Mouse (Mus musculus) ES-E14 (cell line): ENCODE results near the gene Myo1d. TPM values are rescaled to one million over a fixed set of nuclear protein-coding genes. Genes with fewer than 3 reads are reported as not detected.

Source experiments
- DNase-seq: peaks from one replicate; pipeline ENCODE4 v3.0.0-alpha.2; 2013; ENCODE audit warnings: low read depth, low spot score
- H3K27ac ChIP-seq: 2 replicates; pipeline ENCODE4 v1.5.1; 2012; ENCODE audit warnings: low read depth, mild to moderate bottlenecking, low read length, moderate library complexity, mixed read lengths; ENCODE audit not compliant: poor library complexity, insufficient read depth, severe bottlenecking
- H3K36me3 ChIP-seq: 2 replicates; pipeline ENCODE4 v1.6.1; 2012; ENCODE audit warnings: mild to moderate bottlenecking, low read length, moderate library complexity, mixed read lengths; ENCODE audit not compliant: control insufficient read depth, poor library complexity, insufficient read depth, severe bottlenecking
- H3K4me1 ChIP-seq, 2 experiments: fragments of 150-350 bp in 1 of 2; sonication (generic) in 1 of 2; 2 replicates each; pipeline ENCODE4 v1.6.1; 2012; ENCODE audit warnings: low read length in 2 of 2, mild to moderate bottlenecking in 1 of 2, mixed read lengths in 1 of 2; ENCODE audit not compliant: control insufficient read depth in 2 of 2, insufficient read depth in 2 of 2, poor library complexity in 1 of 2
- H3K4me3 ChIP-seq, 2 experiments: fragments of 150-350 bp in 1 of 2; sonication (generic) in 1 of 2; 2 replicates each; pipeline ENCODE4 v1.5.1; 2012; ENCODE audit warnings: low read length in 2 of 2, low read depth in 1 of 2, mild to moderate bottlenecking in 1 of 2, mixed read lengths in 1 of 2; ENCODE audit not compliant: insufficient read depth in 1 of 2, poor library complexity in 1 of 2, severe bottlenecking in 1 of 2
- H3K9ac ChIP-seq: 2 replicates; pipeline ENCODE4 v1.6.1; 2012; ENCODE audit warnings: low read depth, mild to moderate bottlenecking, low read length, mixed read lengths; ENCODE audit not compliant: poor library complexity, insufficient read depth, severe bottlenecking
- H3K9me3 ChIP-seq: fragments of 150-350 bp; sonication (generic); 2 replicates; pipeline ENCODE4 v1.6.1; 2012; ENCODE audit warnings: low read depth, mild to moderate bottlenecking, low read length; ENCODE audit not compliant: control insufficient read depth, insufficient read depth
- CHD2 ChIP-seq: IDR thresholded peaks from 2 replicates; pipeline ENCODE4 v1.6.1; 2014; ENCODE audit warnings: mild to moderate bottlenecking, low read depth, low read length, inconsistent platforms
- HCFC1 ChIP-seq: IDR thresholded peaks from 2 replicates; pipeline ENCODE4 v1.6.1; 2012; ENCODE audit warnings: low read length, inconsistent platforms, borderline replicate concordance; ENCODE audit not compliant: insufficient read depth
- MAFK ChIP-seq: IDR thresholded peaks from 2 replicates; pipeline ENCODE4 v1.6.1; 2014; ENCODE audit warnings: mild to moderate bottlenecking, low read depth, low read length, inconsistent platforms; ENCODE audit not compliant: insufficient read depth
- ZC3H11A ChIP-seq: IDR thresholded peaks from 2 replicates; pipeline ENCODE4 v1.6.1; 2012; ENCODE audit warnings: low read depth, mild to moderate bottlenecking, inconsistent platforms, low read length, borderline replicate concordance
- ZNF384 ChIP-seq: IDR thresholded peaks from 2 replicates; pipeline ENCODE4 v1.6.1; 2012; ENCODE audit warnings: low read depth, low read length, inconsistent platforms
- in situ Hi-C, 2 experiments: fragments of 600-800 bp; cut with MboI; formaldehyde crosslinking; loops; one replicate each; pipeline ENCODE4 v1.15.1; 2025; ENCODE audit warnings: low sequenced_read_pairs in 2 of 2, inconsistent platforms in 1 of 2; ENCODE audit not compliant: unreplicated experiment in 2 of 2
- total RNA-seq: library from RNA; depleted of rRNA; stranded (reverse); fragments of 300-350 nt; gene quantifications from 2 replicates; pipeline ENCODE4 v1.2.3, GENCODE M21; 2012

Gene Myo1d
- total RNA-seq, 1 experiment: 2.9 TPM

DNA sequence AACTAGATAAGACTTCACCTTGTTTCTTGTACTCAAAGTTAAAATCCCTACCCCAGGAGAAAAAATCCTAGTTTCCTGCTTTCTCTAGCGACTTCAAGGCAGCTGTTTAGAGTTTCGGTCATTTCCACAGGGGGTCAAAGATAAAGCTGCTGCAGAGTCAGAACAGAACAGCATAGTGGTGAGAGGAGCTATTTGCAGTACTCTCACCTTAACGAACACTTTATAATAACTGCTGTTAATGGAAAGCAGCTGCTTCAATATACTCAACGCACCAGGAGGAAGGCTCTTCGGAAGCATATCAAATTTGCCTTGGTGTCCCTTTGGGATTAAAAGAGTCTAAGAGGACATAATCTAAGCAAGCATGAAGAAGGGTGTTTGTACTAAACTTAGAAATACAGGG lies 190.4 kb downstream of the Myo1d start:
- Histone ChIP-seq H3K4me1 (no peaks in the 10 kb centered on the region), H3K4me3 (no peak overlapping the region), H3K27ac (no peak overlapping the region), H3K9ac (no peak overlapping the region), H3K9me3 (no peaks in the 10 kb centered on the region), H3K36me3 (no peaks in the 10 kb centered on the region)
- no peak for TF ChIP-seq CHD2
- no peak for TF ChIP-seq ZNF384
- no peak for TF ChIP-seq ZC3H11A
- no peak for TF ChIP-seq HCFC1
- TF ChIP-seq MAFK: no peak
- DNase-seq: no peak
- in situ Hi-C loops: no loop called here

DNA sequence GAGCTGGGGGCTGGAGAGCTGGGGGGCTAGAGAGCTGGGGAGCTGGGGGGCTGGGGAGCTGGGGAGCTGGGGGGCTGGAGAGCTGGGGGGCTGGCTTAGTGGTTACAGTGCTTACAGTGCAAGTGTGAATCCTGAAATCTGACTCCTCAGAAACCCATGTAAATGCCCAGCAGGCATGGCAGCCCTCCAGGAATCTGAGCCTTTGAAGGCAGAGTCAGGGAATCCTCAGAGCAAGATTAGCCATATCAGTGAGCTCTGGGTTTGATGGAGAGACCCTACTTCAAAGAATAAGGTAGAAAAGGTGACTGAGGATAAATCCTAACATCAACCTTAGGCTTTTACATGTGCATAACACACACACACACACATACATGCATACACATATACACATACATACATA lies 194.1 kb downstream of the Myo1d start:
- no peaks in the 10 kb centered on the region for H3K9me3 ChIP-seq
- no peak overlapping the region for H3K27ac ChIP-seq
- H3K9ac ChIP-seq: no peak overlapping the region
- TF ChIP-seq MAFK (no peak), CHD2 (no peak), ZC3H11A (no peak), ZNF384 (no peak)
- H3K36me3 ChIP-seq: no peaks in the 10 kb centered on the region
- H3K4me3 ChIP-seq: no peak overlapping the region
- H3K4me1 ChIP-seq: no peaks in the 10 kb centered on the region
- in situ Hi-C loops: no loop called here
- no peak for DNase-seq

DNA sequence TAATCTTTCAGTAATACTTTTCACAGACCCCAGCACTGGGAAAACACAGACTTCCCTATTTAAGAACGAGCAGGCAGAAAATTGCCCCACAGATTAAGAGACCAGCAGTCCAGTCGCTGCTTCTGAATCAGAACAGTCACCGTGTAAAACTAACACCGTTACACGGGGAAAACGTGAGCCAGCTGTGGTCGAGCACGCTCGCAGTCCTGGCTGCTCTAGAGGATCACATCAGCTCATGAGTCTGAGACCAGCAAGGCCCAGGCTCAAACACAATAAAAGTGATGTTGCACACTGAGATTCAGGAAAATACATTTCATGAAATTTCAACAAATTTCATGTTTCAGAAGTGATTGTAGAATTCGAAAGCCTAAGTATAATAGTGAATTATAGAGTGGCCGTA lies 194.6 kb downstream of the Myo1d start:
- Histone ChIP-seq H3K4me1 (no peaks in the 10 kb centered on the region), H3K36me3 (no peaks in the 10 kb centered on the region), H3K4me3 (no peak overlapping the region), H3K9me3 (no peaks in the 10 kb centered on the region), H3K27ac (no peak overlapping the region), H3K9ac (no peak overlapping the region)
- no peak for DNase-seq
- TF ChIP-seq CHD2: no peak
- no peak for TF ChIP-seq HCFC1
- TF ChIP-seq ZC3H11A: no peak
- TF ChIP-seq MAFK: no peak
- no peak for TF ChIP-seq ZNF384
- in situ Hi-C loops: no loop called here

DNA sequence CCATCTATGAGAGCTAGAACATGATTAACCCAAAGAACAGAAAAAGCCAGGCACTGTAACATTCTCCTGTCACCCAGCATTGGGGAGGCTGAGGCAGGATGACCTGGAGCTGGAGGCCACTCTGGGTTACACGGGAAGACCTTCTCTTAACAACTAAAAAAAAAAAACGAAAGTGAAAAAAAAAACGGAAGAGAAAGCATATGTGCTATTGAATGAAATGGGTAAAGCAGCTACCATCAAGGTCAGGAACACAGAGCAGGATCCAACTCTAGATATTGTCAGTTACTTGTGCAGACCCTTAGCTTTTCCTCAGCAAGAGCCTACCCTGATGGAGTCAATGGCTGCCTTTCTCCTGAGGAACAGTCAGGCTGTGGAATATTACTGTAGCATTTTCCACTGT lies 199.3 kb downstream of the Myo1d start:
- in situ Hi-C loops: no loop called here
- Histone ChIP-seq H3K4me1 (no peaks in the 10 kb centered on the region), H3K27ac (no peak overlapping the region), H3K4me3 (no peak overlapping the region), H3K9me3 (no peaks in the 10 kb centered on the region), H3K9ac (no peak overlapping the region), H3K36me3 (no peaks in the 10 kb centered on the region)
- no peak for TF ChIP-seq ZC3H11A
- no peak for TF ChIP-seq CHD2
- no peak for TF ChIP-seq MAFK
- no peak for TF ChIP-seq HCFC1
- TF ChIP-seq ZNF384: no peak
- no peak for DNase-seq

DNA sequence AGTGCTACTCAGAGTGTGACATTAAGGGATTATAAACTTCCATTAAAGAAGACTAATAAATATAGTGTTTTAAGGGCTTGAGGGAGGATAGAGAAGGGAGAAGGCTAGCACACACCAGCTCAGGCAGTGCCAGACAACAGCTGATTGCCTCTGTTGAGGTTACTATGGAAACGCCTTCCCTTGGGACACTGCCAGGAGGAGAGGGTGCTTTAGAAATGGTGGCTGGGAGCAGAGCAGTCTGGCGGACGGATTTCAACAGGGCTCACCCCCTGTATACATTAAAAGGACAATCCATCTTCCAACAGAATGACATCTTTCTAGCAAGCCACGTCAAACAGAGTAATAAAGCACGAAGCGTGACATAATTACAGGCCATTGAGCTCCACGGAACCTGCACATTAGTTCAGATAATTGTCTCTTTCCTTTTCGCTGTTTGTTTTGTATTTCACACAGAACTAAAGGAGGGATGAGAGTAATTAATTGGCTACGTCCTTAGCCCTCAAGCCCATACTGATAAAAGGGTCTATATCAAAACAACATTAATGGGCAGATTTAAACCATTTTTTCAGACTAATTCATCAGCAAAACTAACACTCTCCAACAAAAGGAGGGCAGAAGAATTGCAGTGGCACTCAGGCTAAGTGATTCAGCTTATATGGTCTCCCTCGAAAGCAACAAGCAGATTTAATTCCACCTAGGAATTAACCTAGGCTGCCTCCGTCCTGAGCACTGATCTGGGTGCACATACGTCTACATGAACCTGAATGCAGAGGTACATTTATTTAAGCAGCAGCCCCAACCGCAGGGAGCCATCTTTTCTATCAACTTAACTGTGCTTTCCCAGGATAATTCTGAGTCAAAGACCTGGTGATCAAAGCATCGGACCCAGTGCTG lies 201.8 kb downstream of the Myo1d start:
- TF ChIP-seq ZC3H11A (no peak), MAFK (no peak), CHD2 (no peak), ZNF384 (no peak), HCFC1 (no peak)
- no peak overlapping the region for H3K4me3 ChIP-seq
- DNase-seq: peak; percentile 17
- in situ Hi-C loops: no loop called here
- no peaks in the 10 kb centered on the region for H3K36me3 ChIP-seq
- H3K4me1 ChIP-seq: no peaks in the 10 kb centered on the region
- no peak overlapping the region for H3K27ac ChIP-seq
- H3K9ac ChIP-seq: no peak overlapping the region
- H3K9me3 ChIP-seq: no peaks in the 10 kb centered on the region
